Mouse (Mus musculus) MN1 (cell line): Measurements from ENCODE around the gene Rad51b.
A peak's percentile ranks its signal among the peaks of the same experiment; 100 is the strongest.

Source experiments
- DNase-seq: peaks from one replicate; pipeline ENCODE4 v3.0.0-alpha.2; 2016; ENCODE audit warnings: low spot score

Rad51b gene

DNA sequence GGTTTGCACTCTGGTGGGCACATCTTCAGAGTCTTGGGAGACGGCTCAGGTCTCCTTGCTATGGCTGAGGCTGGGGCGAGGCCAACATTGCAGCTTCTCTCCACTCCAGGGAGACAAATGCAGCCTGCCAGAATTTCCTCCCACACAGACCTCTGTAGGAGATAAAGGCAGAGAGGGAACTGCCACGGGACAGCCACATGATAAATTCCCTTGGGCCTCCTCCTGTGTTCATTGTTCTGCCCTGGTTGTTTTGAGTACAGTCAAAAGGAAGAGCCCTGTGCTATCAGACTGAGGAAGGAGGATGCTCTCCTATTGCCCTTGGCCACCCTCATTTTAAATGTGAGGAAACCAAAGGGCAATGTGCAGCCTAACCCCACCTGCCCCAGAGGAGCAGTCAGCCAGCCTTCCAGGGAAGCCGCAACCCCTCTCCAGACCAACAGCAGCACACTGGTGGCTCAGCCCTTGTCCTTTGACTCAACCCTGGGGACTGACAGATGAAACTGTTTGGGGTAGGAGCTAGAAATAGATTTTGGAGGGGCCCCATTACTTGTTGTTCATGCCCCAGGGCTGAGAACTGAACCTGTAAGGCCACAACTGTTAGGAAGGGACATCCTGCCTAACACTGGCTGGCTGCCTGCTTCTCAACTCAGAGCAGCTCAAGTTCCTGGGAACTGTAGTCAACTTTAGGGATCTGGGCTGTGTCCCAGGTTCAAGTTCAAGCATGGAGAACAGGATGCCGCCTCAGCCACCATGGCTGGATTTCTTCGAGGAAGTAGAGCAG, 541.3 kb downstream of the Rad51b start:
- peak; percentile 77 for DNase-seq

DNA sequence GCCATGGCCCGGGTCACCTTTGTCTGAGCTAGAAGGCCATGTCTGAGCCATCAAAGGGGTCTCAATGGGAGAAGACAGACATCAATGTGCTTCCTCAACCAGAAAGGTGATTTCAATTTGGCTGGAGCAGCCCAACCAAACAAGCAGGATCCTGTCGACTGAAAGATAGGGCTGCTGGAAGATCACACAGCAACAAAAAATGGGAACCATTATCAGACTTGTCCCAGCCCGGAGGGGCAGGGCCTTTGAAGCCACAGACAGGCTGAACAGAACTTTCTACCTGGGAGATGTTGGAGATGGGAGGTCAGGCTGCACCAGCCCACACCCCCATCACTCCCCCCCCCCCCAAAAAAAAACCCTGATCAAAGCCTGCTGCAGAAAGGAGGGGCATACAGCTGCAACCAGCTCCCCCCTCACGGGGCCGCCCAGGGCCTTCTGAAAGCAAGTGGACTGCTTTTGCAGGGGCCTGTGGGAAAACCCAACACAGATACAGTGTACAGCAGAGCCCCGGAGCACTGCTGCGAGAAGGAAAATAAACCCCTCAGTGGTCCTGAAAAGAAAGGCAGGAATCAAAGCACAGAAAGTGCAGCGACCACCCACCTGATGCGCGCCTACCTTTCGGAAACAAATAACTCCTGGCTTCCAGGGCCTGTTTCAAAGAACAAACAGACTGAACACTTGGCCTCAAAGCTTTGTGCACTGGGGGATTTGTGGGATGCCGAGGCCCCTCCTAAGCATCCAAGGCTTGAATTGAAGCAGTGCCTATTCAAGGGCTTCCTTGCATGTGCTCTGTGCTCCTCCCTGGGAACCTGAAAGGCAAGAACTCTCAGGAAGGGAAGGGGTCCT, 542.2 kb downstream of the Rad51b start:
- DNase-seq, result no peak

DNA sequence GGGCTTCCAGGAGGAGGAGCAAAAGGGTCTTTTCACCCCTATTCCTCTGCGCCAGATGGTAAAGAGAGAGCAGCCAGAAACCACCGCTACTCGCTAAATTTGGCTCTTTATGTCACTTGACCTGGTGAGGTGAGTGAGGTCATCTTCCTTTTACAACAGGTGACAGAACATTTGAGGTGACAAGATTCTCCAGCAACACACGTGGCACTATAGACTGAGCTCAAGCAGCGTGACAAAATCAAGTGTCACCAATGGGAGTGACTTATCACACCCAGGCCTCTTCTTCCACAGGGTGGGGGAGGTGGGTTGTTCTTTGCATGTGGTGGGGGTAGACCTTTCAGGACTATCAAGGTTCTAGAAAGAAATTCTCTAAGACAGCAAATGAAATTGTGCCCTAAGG, 543.4 kb downstream of the Rad51b start:
- DNase-seq, result no peak

- no peak for DNase-seq
These were observed 544.2 kb downstream of the Rad51b start for GRCm38 (mm10) chr12:79841248-79841647.

DNA sequence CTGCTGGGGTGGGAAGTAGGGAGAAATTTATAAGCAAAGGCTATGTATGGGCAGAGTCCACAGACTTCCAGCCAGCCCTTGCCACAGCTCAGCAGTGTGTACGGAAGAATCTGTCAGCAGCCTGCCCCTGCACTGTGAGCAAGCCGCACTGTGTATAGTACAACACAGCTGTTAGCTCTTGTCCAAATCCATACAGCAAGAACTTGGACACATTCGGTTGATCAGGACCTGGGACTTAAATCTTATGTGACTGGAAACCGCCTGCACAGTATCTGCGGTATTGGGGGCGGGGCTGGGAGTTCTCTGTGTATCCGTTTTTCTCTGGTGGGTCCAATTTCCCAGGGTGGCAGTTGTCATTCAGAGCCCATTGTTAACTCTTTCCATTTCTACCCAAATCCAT, 545.2 kb downstream of the Rad51b start:
- DNase-seq, result no peak

GRCm38 (mm10) chr12:79843002-79843401, 545.9 kb downstream of the Rad51b start:
- no peak for DNase-seq

DNA sequence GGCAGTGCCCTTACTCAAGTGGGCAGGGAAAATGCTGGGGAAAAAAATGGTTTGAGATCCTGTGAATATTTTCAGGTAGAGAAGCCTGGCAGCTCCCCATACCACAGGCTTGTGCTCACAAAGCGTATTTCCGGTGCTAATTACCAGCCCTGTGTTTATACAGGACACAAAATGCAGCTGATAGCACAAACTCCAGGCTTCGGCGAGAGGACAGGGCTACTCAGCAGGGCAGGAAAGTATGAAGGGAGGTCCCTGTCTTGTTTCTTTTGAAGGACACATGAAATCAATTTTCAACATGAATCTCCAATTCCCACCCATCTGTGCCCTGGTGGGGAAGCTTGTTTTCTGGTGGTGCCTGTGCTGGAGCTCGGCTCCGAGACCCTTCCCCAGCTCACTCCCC, 546.4 kb downstream of the Rad51b start:
- no peak for DNase-seq

DNA sequence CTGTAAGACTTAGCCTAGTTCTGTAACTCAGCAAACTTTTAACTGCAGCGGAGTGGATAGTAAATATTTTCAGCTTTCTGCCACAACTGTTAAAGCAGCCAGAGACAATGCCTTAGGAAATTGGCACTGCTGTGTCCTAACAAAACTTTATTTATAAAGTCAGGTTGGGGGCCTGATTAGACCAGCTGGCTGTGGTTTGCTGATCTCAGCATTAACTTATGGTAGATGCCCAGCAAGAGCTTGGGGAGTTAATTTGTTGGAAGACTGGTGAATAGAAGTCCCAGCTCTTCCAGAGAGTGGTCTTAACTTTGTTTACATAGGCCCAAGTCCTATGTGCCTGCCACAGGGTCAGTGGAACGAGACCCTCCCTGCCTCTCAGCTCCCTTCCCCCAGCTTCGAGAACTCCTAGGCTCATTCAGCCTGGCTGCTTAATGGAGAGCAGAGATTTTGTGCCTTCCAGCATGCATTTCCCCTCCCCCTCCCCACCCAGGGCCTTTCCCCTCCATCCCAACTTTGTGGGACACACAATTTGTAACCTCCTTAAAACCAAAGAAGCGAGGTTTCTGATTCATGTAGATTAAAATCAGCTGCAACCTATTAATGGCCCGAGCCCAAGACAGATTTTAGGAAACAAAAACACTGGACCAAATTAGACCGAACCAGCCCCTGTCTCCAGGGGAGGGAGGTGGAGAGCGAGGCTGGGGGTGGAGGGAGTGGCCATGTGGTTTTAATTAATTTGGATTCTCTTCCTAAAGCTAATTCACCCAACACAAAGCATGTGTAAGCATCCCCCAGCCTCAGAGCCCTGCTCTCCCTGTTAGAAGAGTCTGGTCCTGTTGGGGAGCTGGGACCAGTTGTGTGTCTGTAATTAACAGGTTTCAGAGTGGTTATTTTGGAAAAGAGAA, 549.4 kb downstream of the Rad51b start:
- peak; percentile 50 for DNase-seq

DNA sequence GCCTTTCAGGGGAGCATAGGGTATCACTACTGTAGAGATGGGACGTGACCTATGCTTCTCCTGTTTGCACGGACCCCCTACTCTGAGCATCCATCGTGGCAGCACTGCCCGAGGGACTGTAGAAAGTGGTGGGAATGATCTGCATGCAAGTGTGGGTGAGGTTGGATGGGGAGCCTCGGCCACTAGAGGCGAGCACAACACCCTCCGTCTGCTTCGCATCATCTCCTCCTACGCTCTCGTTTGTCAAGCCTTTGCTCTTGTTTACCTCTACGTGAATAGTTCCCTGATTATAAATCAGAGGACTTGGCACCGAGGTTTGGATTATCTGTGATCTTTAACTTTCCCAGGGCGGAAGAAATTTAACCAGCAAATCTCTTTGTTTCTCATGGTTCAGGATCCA, 551.5 kb downstream of the Rad51b start:
- DNase-seq, result no peak

- peak; percentile 59 for DNase-seq
These were observed 552.9 kb downstream of the Rad51b start for GRCm38 (mm10) chr12:79850021-79850420.

GRCm38 (mm10) chr12:79851898-79852297, 554.8 kb downstream of the Rad51b start:
- DNase-seq, result no peak

- no peak for DNase-seq
These were observed 555.5 kb downstream of the Rad51b start for GRCm38 (mm10) chr12:79852606-79853005.

DNA sequence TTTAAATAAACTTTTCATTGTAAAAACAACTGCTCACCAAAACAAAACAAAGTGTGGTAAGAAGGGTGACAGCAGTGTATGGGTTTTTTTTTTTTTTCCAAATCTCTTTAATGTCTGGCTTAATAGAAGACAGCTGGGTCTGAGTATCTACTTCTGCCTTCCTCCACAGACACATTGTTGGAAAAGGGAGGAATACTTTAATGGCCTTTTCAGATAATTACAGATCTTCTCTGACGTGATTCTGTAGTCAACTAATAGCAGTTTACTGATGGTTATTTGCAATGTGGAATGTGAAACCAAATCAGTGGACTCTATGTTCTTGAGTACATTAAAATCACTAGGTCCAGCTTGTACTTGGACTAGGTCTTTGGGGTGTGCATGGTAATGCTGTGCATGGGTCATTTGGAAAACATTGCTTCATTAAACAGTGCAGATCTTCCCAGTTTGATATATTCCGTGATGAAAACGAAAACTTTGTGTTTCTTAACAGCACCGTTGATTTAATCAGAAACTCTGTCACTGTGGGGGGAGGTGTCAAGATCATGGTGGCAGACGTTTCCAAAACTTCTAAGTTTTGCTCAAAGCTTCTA, 556.9 kb downstream of the Rad51b start:
- no peak for DNase-seq

DNA sequence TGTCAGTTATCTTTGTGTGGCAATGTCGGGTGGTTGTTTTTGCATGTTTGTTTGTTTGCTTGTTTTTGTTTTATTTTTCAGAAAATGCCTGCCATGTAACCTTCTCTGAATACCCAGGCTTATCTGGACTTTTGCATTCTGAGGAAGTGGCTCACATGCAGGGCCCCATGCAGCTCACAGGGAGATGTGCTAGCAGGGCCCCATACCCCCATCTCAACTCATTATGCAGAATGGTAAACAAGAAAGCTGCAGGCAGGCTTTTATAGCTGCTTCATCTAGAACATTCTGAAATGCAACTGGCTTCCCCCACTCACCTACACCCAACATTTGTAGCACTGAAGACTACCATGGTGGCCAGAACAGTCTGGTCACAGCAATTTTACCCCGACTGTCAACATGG, 557.4 kb downstream of the Rad51b start:
- no peak for DNase-seq

DNA sequence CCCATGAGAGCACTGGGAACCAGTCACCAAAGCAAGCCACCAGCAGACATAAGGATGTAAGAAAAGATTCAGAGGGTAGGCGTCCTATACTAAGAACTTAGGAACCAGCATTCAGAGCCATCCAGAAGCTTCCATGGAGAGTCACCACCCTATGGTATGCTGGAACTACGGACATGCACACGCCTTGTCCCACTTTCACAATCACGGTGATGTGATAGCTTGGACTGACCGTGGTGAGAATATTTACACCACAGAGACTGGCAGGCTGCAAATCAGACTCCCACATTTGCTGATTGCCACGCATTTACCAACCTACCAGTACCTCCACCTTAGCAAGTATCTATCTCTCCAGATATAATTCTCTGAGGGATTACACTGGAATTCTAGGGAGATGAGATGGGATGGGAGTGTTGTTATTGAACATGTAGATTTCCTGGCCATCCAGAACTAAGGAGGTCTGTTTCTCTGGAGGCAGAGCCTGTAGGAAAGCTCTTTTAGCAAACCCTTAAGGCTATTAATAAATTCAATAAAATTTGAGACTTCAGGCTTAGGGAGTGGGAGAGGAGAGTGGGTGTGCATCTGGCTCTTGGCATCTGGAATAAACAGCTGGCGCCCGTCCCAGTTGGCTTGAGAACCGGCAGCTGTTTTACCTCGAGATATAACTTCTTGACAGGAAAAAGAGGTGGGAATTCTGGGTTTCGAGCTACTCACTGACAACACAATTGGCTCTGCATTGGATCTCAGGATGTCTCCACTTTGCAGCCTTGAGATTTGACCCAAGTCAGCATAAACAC, 559.2 kb downstream of the Rad51b start:
- DNase-seq, result peak; percentile 95

DNA sequence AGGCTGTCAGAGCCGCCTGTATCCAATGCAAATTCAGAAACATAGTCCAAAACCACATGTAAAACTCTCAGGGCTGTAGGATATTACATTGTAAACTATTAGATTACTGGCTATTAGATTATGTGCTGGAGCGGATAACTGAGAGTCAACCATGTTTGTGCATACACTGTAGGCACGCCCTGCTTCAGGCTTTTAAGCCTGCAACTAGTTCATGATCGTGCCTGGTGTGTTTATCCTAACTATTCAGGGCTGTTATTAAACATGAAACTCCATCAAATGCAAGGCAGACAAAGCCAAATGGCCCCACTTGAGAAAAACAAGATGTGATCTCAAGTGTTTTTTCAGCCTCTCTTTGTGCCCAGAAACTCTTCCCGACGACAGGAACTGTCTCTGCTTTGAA, 560.6 kb downstream of the Rad51b start:
- DNase-seq, result peak; percentile 76

DNA sequence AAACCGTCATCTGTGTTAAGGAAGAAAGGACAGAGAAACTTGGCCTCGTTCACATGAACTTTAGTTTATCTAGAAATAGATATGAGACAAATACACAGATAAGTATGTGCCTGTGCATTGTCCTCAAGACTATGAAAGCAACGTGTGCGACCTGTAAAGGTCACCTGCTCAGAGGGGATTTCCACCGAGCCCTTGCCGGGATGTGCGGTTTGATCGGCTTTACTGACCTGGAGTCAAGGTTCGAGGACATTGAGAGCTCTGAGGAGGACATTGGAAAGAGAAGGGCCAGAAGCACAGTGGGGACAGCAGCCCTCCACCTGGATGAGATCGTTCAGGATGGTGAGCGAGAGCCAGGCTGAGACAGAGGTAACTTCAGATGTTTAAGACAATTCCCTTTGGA, 561.3 kb downstream of the Rad51b start:
- no peak for DNase-seq

DNA sequence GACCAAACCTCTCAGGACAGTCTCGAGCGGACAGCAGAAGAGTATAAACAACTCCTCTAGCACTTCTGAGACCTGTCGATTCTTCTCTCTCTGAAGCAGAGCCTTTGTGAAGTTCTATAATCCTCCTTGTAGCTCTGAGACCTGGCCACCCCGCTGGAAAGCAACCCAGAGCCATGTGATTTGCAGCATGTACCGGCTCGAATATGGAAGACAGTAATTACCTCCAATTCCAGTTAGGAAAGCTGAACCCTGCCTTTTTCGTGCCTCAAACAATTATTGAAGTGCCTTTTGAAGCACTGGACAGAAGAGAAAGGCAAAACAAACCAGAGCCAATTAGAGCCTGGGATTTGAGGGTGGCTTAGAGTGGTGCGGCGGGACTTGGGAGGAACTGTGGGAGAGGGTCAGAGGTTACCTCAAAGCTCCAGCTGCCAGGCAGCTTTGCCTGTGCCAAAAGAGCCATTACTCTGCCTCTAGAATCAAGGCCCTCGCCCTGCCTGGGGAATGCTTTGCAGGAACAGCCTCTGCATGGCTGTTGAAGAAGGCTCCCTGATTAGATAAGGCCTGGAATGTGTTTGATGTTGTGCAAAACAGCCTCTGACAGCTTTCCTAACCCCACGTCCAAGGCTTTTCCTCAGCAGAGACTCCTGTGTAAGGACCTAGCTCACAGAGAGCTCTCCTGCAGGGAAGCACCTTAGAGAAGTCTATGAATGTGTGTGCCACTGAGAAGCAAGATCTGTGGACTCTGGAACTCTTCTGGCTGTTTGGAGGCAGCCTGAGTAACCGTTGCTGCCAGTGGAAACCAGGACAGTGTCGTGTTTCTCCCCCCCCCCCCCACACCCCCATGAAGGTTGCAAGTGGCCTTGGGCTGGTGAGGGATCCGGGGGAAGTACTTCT, 562.5 kb downstream of the Rad51b start:
- DNase-seq, result peak; percentile 73

DNA sequence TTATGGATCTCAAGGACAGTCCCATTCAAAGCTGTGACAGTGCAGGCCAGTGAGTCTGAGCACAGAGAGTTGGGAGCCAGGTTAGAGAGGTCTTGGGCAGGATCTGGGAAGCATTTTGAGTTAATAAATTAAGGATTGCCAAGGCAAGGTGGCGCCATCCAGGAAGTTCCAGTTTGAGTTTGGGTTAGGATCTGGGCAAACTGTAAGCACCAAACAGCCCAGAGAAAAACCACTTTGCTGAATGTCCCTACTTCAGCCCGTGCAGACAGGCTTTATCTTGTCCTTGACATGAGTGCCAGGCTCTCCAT, 563.1 kb downstream of the Rad51b start:
- DNase-seq, result no peak
